Mouse (Mus musculus) T-helper 1 cell (primary cell): ENCODE measurements around the gene Mfap4.

Experiments used
- in situ Hi-C: fragments of 300-600 bp; cut with MboI, MseI; formaldehyde crosslinking; loops from one replicate; pipeline ENCODE4 v1.15.1; 2025; ENCODE audit warnings: high pct_unique_total_duplicates

Gene Mfap4

GRCm38 (mm10) chr11:61504713-61505257 lies 19.6 kb downstream of the Mfap4 start, which contains the start of gene B9d1:
B9d1 (plus strand) TSS chr11:61505144.
- in situ Hi-C loops, result loop anchor here (5.0 kb wide), 2 partner anchors 92 to 1627 kb away; no protein-coding TSS in a partner anchor

- in situ Hi-C loops, result no loop called here
Measured at GRCm38 (mm10) chr11:61514953-61515352, 29.7 kb downstream of the Mfap4 start.

- in situ Hi-C loops, result no loop called here
Measured at GRCm38 (mm10) chr11:61517971-61518370, 32.7 kb downstream of the Mfap4 start.

GRCm38 (mm10) chr11:61518871-61519270 lies 33.6 kb downstream of the Mfap4 start:
- in situ Hi-C loops, result no loop called here

- in situ Hi-C loops, result no loop called here
Measured at GRCm38 (mm10) chr11:61519484-61520107, 34.4 kb downstream of the Mfap4 start.

- in situ Hi-C loops, result no loop called here
Measured at GRCm38 (mm10) chr11:61526872-61527271, 41.6 kb downstream of the Mfap4 start.

GRCm38 (mm10) chr11:61529268-61529713 lies 44.1 kb downstream of the Mfap4 start:
- in situ Hi-C loops, result no loop called here

- in situ Hi-C loops, result no loop called here
Measured at GRCm38 (mm10) chr11:61532820-61533219, 47.6 kb downstream of the Mfap4 start.

GRCm38 (mm10) chr11:61533571-61533970 lies 48.3 kb downstream of the Mfap4 start:
- in situ Hi-C loops, result no loop called here

- in situ Hi-C loops, result no loop called here
Measured at GRCm38 (mm10) chr11:61535530-61535929, 50.3 kb downstream of the Mfap4 start.

GRCm38 (mm10) chr11:61536952-61537351 lies 51.7 kb downstream of the Mfap4 start:
- in situ Hi-C loops, result no loop called here

GRCm38 (mm10) chr11:61537362-61537761 lies 52.1 kb downstream of the Mfap4 start:
- in situ Hi-C loops, result no loop called here
